Mouse (Mus musculus) urinary bladder, postnatal 14 days (tissue): ENCODE data around the gene Zfp563.

Experiments used
- DNase-seq: peaks from one replicate; pipeline ENCODE4 v3.0.0; 2021; ENCODE audit warnings: low spot score

The Zfp563 gene

GRCm38 (mm10) chr17:33089220-33089949 lies at the start of gene Zfp563:
Gene Zfp563 (plus strand): TSS chr17:33089310.
- DNase-seq = peak; percentile 93

GRCm38 (mm10) chr17:33058791-33059190 lies 30.3 kb upstream of the Zfp563 start:
- DNase-seq = no peak

GRCm38 (mm10) chr17:33063001-33063400 lies 26.1 kb upstream of the Zfp563 start:
- DNase-seq = no peak

- no peak for DNase-seq
Measured at GRCm38 (mm10) chr17:33067958-33068357, 21.2 kb upstream of the Zfp563 start, which contains the start of gene 4921501E09Rik. Gene 4921501E09Rik (minus strand): TSS chr17:33068058.

GRCm38 (mm10) chr17:33091630-33092029 lies 2.5 kb downstream of the Zfp563 start:
- DNase-seq = no peak

GRCm38 (mm10) chr17:33092391-33093193 lies 3.5 kb downstream of the Zfp563 start:
- peak; percentile 81 for DNase-seq

- DNase-seq = no peak
Measured at GRCm38 (mm10) chr17:33097396-33097795, 8.3 kb downstream of the Zfp563 start.

GRCm38 (mm10) chr17:33124546-33124945 lies 35.4 kb downstream of the Zfp563 start:
- DNase-seq = no peak

GRCm38 (mm10) chr17:33126257-33126656 lies 37.1 kb downstream of the Zfp563 start:
- no peak for DNase-seq

- DNase-seq = no peak
Measured at GRCm38 (mm10) chr17:33139261-33139820, 50.2 kb downstream of the Zfp563 start, which contains the start of gene Morc2b. Gene Morc2b (minus strand): TSS chr17:33139683.
